Mouse (Mus musculus) lung, adult 2 months (tissue): ENCODE results near the gene Taar2.

ENCODE experiments used
- CTCF ChIP-seq: fragments of 200-500 bp; IDR thresholded peaks from 2 replicates; pipeline ENCODE4 v1.5.1; 2011; ENCODE audit warnings: mild to moderate bottlenecking, low read length, control low read depth; ENCODE audit not compliant: insufficient read depth
- POLR2A ChIP-seq: fragments of 200-500 bp; IDR thresholded peaks from 2 replicates; pipeline ENCODE4 v1.6.1; 2011; ENCODE audit warnings: low read depth, mild to moderate bottlenecking, control low read depth, low read length, borderline replicate concordance; ENCODE audit errors: extremely low read depth

GRCm38 (mm10) chr10:23971256-23971655 lies 32.9 kb downstream of the Taar2 start:
- no peak for TF ChIP-seq CTCF
- no peak for TF ChIP-seq POLR2A
